Mouse (Mus musculus): ENCODE data around the gene Ttc33. TPM values are rescaled to one million over a fixed set of nuclear protein-coding genes. Genes with fewer than 3 reads are reported as not detected.

Gene Ttc33
- 35.4 and 37.2 TPM in 2 replicates for polyA plus RNA-seq (2016; fragmentation: Nextera tagmentation; extraction: Ambion mirVana)

- Histone ChIP-seq H3K9me3 (replicated peaks) (no peaks in the 10 kb centered on the region), H3K4me3 (peak within 1 kb of the TSS; percentile 98), H3K36me3 (peaks cover 15% of the 10 kb centered on the region), H3K4me1 (peaks cover 14% of the 10 kb centered on the region), H3K27ac (peak within 1 kb of the TSS; percentile 91), H3K27me3 (ENCODE audit: low read depth, poor library complexity, severe bottlenecking) (no peaks in the 10 kb centered on the region)
- DNase-seq (ENCODE audit: low spot score), result peak; percentile 74
- WGBS, result under 1% methylated on average over 53 of the region's 55 CpGs
Measured at GRCm38 (mm10) chr15:5185366-5186292, at the start of gene Ttc33. Ttc33 (plus strand) TSS chr15:5185525.

GRCm38 (mm10) chr15:5138021-5138856, 47.1 kb upstream of the Ttc33 start:
- WGBS, result 91% methylated on average over 9 of the region's 9 CpGs
- H3K27me3 ChIP-seq (ENCODE audit: low read depth, poor library complexity, severe bottlenecking), result no peaks in the 10 kb centered on the region
- H3K27ac ChIP-seq, result no peak overlapping the region
- H3K4me3 ChIP-seq, result no peak overlapping the region
- no peaks in the 10 kb centered on the region for H3K9me3 ChIP-seq (replicated peaks)
- no peaks in the 10 kb centered on the region for H3K4me1 ChIP-seq
- DNase-seq (ENCODE audit: low spot score), result no peak
- H3K36me3 ChIP-seq, result no peaks in the 10 kb centered on the region

GRCm38 (mm10) chr15:5139366-5139765, 46.0 kb upstream of the Ttc33 start:
- no peaks in the 10 kb centered on the region for H3K4me1 ChIP-seq
- DNase-seq (ENCODE audit: low spot score), result no peak
- no peaks in the 10 kb centered on the region for H3K9me3 ChIP-seq (replicated peaks)
- no peaks in the 10 kb centered on the region for H3K36me3 ChIP-seq
- no peak overlapping the region for H3K4me3 ChIP-seq
- no peaks in the 10 kb centered on the region for H3K27me3 ChIP-seq (ENCODE audit: low read depth, poor library complexity, severe bottlenecking)
- no peak overlapping the region for H3K27ac ChIP-seq
- 89% methylated on average over 2 of the region's 2 CpGs for WGBS

- peaks cover 3% of the 10 kb centered on the region for H3K4me1 ChIP-seq
- no peak for DNase-seq (ENCODE audit: low spot score)
- no peaks in the 10 kb centered on the region for H3K9me3 ChIP-seq (replicated peaks)
- H3K4me3 ChIP-seq, result no peak overlapping the region
- no peaks in the 10 kb centered on the region for H3K27me3 ChIP-seq (ENCODE audit: low read depth, poor library complexity, severe bottlenecking)
- no peak overlapping the region for H3K27ac ChIP-seq
- H3K36me3 ChIP-seq, result no peaks in the 10 kb centered on the region
- 91% methylated on average over 7 of the region's 7 CpGs for WGBS
Measured at GRCm38 (mm10) chr15:5139863-5140262, 45.5 kb upstream of the Ttc33 start.

GRCm38 (mm10) chr15:5140357-5140756, 45.0 kb upstream of the Ttc33 start:
- no peak overlapping the region for H3K4me3 ChIP-seq
- no peaks in the 10 kb centered on the region for H3K9me3 ChIP-seq (replicated peaks)
- peaks cover 8% of the 10 kb centered on the region for H3K4me1 ChIP-seq
- no peak for DNase-seq (ENCODE audit: low spot score)
- no peaks in the 10 kb centered on the region for H3K27me3 ChIP-seq (ENCODE audit: low read depth, poor library complexity, severe bottlenecking)
- H3K27ac ChIP-seq, result no peak overlapping the region
- no peaks in the 10 kb centered on the region for H3K36me3 ChIP-seq

GRCm38 (mm10) chr15:5142047-5142446, 43.3 kb upstream of the Ttc33 start:
- H3K36me3 ChIP-seq, result no peaks in the 10 kb centered on the region
- no peaks in the 10 kb centered on the region for H3K9me3 ChIP-seq (replicated peaks)
- no peak overlapping the region for H3K27ac ChIP-seq
- 62% methylated on average over 5 of the region's 5 CpGs for WGBS
- no peak overlapping the region for H3K4me3 ChIP-seq
- DNase-seq (ENCODE audit: low spot score), result no peak
- peaks cover 11% of the 10 kb centered on the region for H3K4me1 ChIP-seq
- no peaks in the 10 kb centered on the region for H3K27me3 ChIP-seq (ENCODE audit: low read depth, poor library complexity, severe bottlenecking)

- Histone ChIP-seq H3K27ac (no peak overlapping the region), H3K4me3 (peak overlapping the region; percentile 91)
- 85% methylated on average over 5 of the region's 5 CpGs for whole genome bisulfite sequencing
Measured at GRCm38 (mm10) chr15:5142714-5143113, 42.6 kb upstream of the Ttc33 start.

GRCm38 (mm10) chr15:5143361-5144020, 41.8 kb upstream of the Ttc33 start, which contains the start of gene Prkaa1:
Prkaa1 (plus strand) TSS chr15:5143861.
- Histone ChIP-seq H3K9me3 (replicated peaks) (no peaks in the 10 kb centered on the region), H3K4me3 (peak within 1 kb of the TSS; percentile 91), H3K27me3 (ENCODE audit: low read depth, poor library complexity, severe bottlenecking) (no peaks in the 10 kb centered on the region), H3K27ac (peak within 1 kb of the TSS; percentile 96), H3K36me3 (no peaks in the 10 kb centered on the region), H3K4me1 (peaks cover 15% of the 10 kb centered on the region)
- WGBS, result 5% methylated on average over 76 of the region's 80 CpGs
- no peak for DNase-seq (ENCODE audit: low spot score)

More at GRCm38 (mm10) chr15:5142714-5143113, 42.6 kb upstream of the Ttc33 start:
- DNase-seq (ENCODE audit: low spot score), result no peak
- H3K9me3 ChIP-seq (replicated peaks), result no peaks in the 10 kb centered on the region
- no peaks in the 10 kb centered on the region for H3K36me3 ChIP-seq
- H3K4me1 ChIP-seq, result peaks cover 11% of the 10 kb centered on the region
- no peaks in the 10 kb centered on the region for H3K27me3 ChIP-seq (ENCODE audit: low read depth, poor library complexity, severe bottlenecking)

GRCm38 (mm10) chr15:5144021-5144778, 41.1 kb upstream of the Ttc33 start:
- peak; percentile 86 for DNase-seq (ENCODE audit: low spot score)
- no peaks in the 10 kb centered on the region for H3K36me3 ChIP-seq
- H3K4me3 ChIP-seq, result peak overlapping the region; percentile 91
- peaks cover 22% of the 10 kb centered on the region for H3K4me1 ChIP-seq
- H3K9me3 ChIP-seq (replicated peaks), result no peaks in the 10 kb centered on the region
- no peaks in the 10 kb centered on the region for H3K27me3 ChIP-seq (ENCODE audit: low read depth, poor library complexity, severe bottlenecking)
- 2% methylated on average over 56 of the region's 61 CpGs for WGBS
- H3K27ac ChIP-seq, result peak overlapping the region; percentile 96

- H3K9me3 ChIP-seq (replicated peaks), result no peaks in the 10 kb centered on the region
- peaks cover 26% of the 10 kb centered on the region for H3K4me1 ChIP-seq
- no peak for DNase-seq (ENCODE audit: low spot score)
- no peaks in the 10 kb centered on the region for H3K36me3 ChIP-seq
- WGBS, result 40% methylated on average over 9 of the region's 9 CpGs
- peak overlapping the region; percentile 91 for H3K4me3 ChIP-seq
- H3K27me3 ChIP-seq (ENCODE audit: low read depth, poor library complexity, severe bottlenecking), result no peaks in the 10 kb centered on the region
- H3K27ac ChIP-seq, result no peak overlapping the region
Measured at GRCm38 (mm10) chr15:5145196-5145945, 40.0 kb upstream of the Ttc33 start.

GRCm38 (mm10) chr15:5149187-5149586, 36.1 kb upstream of the Ttc33 start:
- Histone ChIP-seq H3K27me3 (ENCODE audit: low read depth, poor library complexity, severe bottlenecking) (no peaks in the 10 kb centered on the region), H3K36me3 (no peaks in the 10 kb centered on the region), H3K9me3 (replicated peaks) (no peaks in the 10 kb centered on the region), H3K4me1 (peaks cover 26% of the 10 kb centered on the region), H3K4me3 (no peak overlapping the region), H3K27ac (no peak overlapping the region)
- DNase-seq (ENCODE audit: low spot score), result no peak
- WGBS, result 59% methylated on average over 4 of the region's 4 CpGs
